Mouse (Mus musculus) liver, postnatal 0 days (tissue): ENCODE data around the gene Clip2. TPM values are rescaled to one million over a fixed set of nuclear protein-coding genes. Genes with fewer than 3 reads are reported as not detected.

Experiments
- ATAC-seq: fragments of 200-750 bp; cut with Nextera tagmentation; 2 replicates; pipeline ENCODE4 v1.8.0; 2017; ENCODE audit warnings: mild to moderate bottlenecking, moderate library complexity
- DNase-seq: peaks from one replicate; pipeline ENCODE4 v3.0.0-alpha.2; 2016
- H3K27ac ChIP-seq: fragments of 300-500 bp; sonication (generic); 2 replicates; pipeline ENCODE4 v1.5.1; 2014; ENCODE audit warnings: antibody characterized with exemption, moderate library complexity, mild to moderate bottlenecking, low read depth
- H3K27me3 ChIP-seq: fragments of 300-500 bp; sonication (generic); 2 replicates; pipeline ENCODE4 v1.6.1; 2014; ENCODE audit warnings: low read length, control low read depth, mixed read lengths; ENCODE audit not compliant: insufficient read depth
- H3K36me3 ChIP-seq: fragments of 300-500 bp; sonication (generic); replicated peaks from 2 replicates; pipeline ENCODE4 v1.6.1; 2014; ENCODE audit warnings: mild to moderate bottlenecking, control low read depth, low read length, moderate library complexity, mixed read lengths; ENCODE audit not compliant: insufficient read depth
- H3K4me1 ChIP-seq: fragments of 300-500 bp; sonication (generic); 2 replicates; pipeline ENCODE4 v1.6.1; 2014; ENCODE audit warnings: antibody characterized with exemption, mild to moderate bottlenecking, control low read depth; ENCODE audit not compliant: insufficient read depth
- H3K4me2 ChIP-seq: fragments of 300-500 bp; sonication (generic); 2 replicates; pipeline ENCODE4 v1.6.1; 2014; ENCODE audit warnings: low read depth, mild to moderate bottlenecking, low read length, moderate library complexity, mixed read lengths
- H3K4me3 ChIP-seq: fragments of 300-500 bp; sonication (generic); 2 replicates; pipeline ENCODE4 v1.5.1; 2014; ENCODE audit warnings: low read depth, low read length
- H3K9ac ChIP-seq: fragments of 300-500 bp; sonication (generic); replicated peaks from 2 replicates; pipeline ENCODE4 v1.6.1; 2014; ENCODE audit warnings: mild to moderate bottlenecking, moderate library complexity
- H3K9me3 ChIP-seq: fragments of 300-500 bp; sonication (generic); 2 replicates; pipeline ENCODE4 v1.6.1; 2016; ENCODE audit warnings: mild to moderate bottlenecking, control low read depth, low read length, mixed read lengths
- CTCF ChIP-seq: sonication (generic); IDR thresholded peaks from 2 replicates; pipeline ENCODE4 v1.5.1; 2016; ENCODE audit warnings: antibody characterized with exemption, low read depth
- EP300 ChIP-seq: IDR thresholded peaks from 2 replicates; pipeline ENCODE4 v1.6.1; 2016; ENCODE audit warnings: antibody characterized with exemption, low read depth, mild to moderate bottlenecking
- WGBS: fragments of 180-500 bp; shearing (Covaris S2); extraction: QIAGEN DNeasy Blood & Tissue Kit; methylation state at CpG from one replicate; pipeline ENCODE4 v1.1.7; 2014; ENCODE audit not compliant: insufficient replicate concordance; 5-methylcytosine and 5-hydroxymethylcytosine counted together
- polyA plus RNA-seq: library from polyadenylated mRNA; unstranded; fragments of >200 nt; fragmentation: Nextera tagmentation; extraction: Ambion mirVana; gene quantifications from 2 replicates; pipeline ENCODE4 v1.2.1, GENCODE M21; 2015

The Clip2 gene
- polyA plus RNA-seq, 1 experiment from 2014 or later, result 0.29 TPM

GRCm38 (mm10) chr5:134545242-134545629 is 7.0 kb downstream of the Clip2 start:
- H3K27ac ChIP-seq, result no peak overlapping the region
- peaks cover 13% of the 10 kb centered on the region for H3K4me1 ChIP-seq
- H3K9me3 ChIP-seq, result no peaks in the 10 kb centered on the region
- ATAC-seq (no peak), DNase-seq (no peak)
- H3K9ac ChIP-seq, result no peak overlapping the region
- TF ChIP-seq CTCF, result peak; percentile 51
- no peak for TF ChIP-seq EP300
- H3K4me3 ChIP-seq, result no peak overlapping the region
- 71% methylated on average over 3 of the region's 3 CpGs for WGBS
- H3K4me2 ChIP-seq, result no peak overlapping the region
- no peaks in the 10 kb centered on the region for H3K27me3 ChIP-seq
- no peaks in the 10 kb centered on the region for H3K36me3 ChIP-seq

DNA sequence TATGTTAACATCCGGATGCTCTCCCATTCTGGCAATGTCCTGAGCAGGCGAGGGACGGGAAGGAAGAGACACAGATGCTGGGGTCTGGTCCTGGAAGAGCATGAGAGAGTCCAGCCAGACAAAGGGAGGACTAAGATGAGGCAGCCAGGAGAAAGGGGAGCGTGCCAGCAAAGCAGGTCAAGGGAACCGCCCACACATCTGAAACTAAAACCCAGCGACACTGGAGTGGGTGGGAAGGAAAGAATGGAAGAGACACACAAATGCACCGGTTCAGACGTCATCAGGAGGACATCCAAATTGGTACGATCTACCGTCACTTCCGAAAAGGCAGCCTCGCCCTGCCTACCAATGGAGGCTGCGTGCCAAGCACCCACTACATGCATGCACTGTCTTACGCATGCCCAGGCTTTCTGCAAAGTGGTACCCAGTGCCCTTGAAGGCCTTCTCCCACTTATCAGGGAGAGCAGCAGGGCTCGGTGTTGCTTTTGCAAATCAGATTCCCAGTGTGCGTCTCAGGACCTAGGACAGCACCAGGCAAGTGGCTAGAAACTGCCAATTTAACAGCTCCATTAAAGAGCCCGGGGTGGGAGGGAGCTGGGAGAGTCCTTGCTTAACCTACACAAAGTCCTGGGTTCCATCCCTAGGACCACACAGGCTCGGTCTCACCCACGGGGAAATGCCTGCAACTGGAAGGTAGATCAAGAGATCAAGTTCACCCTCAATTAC is 7.6 kb downstream of the Clip2 start:
- no peak for DNase-seq
- Histone ChIP-seq H3K27ac (no peak overlapping the region), H3K4me2 (no peak overlapping the region), H3K9me3 (no peaks in the 10 kb centered on the region), H3K4me3 (no peak overlapping the region), H3K9ac (no peak overlapping the region), H3K36me3 (no peaks in the 10 kb centered on the region), H3K4me1 (peaks cover 15% of the 10 kb centered on the region), H3K27me3 (no peaks in the 10 kb centered on the region)
- WGBS, result 73% methylated on average over 19 of the region's 19 CpGs
- ATAC-seq, result no peak
- no peak for TF ChIP-seq EP300
- TF ChIP-seq CTCF, result no peak

DNA sequence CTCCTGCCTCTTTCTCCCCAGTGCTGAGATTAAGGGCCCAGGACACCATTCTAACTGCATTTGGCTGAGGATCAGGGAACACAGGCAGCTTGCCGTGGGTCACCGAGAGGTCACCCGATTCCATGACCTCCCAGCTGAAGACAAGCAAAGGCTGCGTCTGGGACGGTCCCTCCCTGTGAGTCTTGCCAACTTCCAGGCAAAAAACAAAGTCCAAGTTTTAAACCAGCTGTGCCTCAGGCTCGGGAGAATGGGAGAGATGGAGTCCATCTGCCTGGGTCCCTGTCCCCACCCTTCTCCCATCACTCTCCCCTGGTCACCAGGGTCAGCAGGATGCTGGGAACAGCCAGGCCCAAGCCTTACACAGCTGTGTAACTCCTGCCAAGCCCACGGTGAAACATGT is 10.6 kb downstream of the Clip2 start:
- H3K27ac ChIP-seq, result no peak overlapping the region
- H3K9ac ChIP-seq, result no peak overlapping the region
- ATAC-seq, result 0 out of 2 replicates have a peak, but pooled peaks have one; percentile 10
- 54% methylated on average over 7 of the region's 7 CpGs for WGBS
- no peak overlapping the region for H3K4me3 ChIP-seq
- peak; percentile 33 for DNase-seq
- no peaks in the 10 kb centered on the region for H3K27me3 ChIP-seq
- no peak overlapping the region for H3K4me2 ChIP-seq
- H3K9me3 ChIP-seq, result no peaks in the 10 kb centered on the region
- no peaks in the 10 kb centered on the region for H3K36me3 ChIP-seq
- H3K4me1 ChIP-seq, result peaks cover 15% of the 10 kb centered on the region
- TF ChIP-seq CTCF, result no peak

DNA sequence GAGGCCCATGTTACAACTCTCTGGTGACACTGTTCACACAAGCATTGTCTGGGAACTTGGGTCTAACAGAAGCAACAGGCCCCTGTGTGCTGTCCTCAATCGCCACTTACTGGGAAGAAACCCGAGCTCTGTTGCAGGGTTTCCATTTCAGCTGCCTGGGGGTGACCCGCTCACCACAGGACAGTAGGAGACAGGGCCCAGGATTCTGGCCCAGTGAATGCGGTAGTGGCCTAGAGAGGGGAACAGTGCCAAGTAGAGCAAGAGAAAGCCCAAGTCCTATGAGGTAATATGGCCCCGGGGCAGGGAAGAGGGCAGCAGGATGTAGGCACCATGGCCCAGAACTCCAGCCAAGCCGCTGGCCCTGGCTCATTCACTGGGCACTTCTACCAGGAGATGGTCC is 11.4 kb downstream of the Clip2 start:
- H3K27ac ChIP-seq, result no peak overlapping the region
- no peaks in the 10 kb centered on the region for H3K36me3 ChIP-seq
- H3K27me3 ChIP-seq, result no peaks in the 10 kb centered on the region
- H3K4me1 ChIP-seq, result peaks cover 15% of the 10 kb centered on the region
- no peak overlapping the region for H3K4me3 ChIP-seq
- ATAC-seq (no peak), DNase-seq (no peak)
- 77% methylated on average over 6 of the region's 6 CpGs for WGBS
- no peak overlapping the region for H3K4me2 ChIP-seq
- TF ChIP-seq CTCF, result no peak
- no peak for TF ChIP-seq EP300
- no peaks in the 10 kb centered on the region for H3K9me3 ChIP-seq
- H3K9ac ChIP-seq, result no peak overlapping the region

DNA sequence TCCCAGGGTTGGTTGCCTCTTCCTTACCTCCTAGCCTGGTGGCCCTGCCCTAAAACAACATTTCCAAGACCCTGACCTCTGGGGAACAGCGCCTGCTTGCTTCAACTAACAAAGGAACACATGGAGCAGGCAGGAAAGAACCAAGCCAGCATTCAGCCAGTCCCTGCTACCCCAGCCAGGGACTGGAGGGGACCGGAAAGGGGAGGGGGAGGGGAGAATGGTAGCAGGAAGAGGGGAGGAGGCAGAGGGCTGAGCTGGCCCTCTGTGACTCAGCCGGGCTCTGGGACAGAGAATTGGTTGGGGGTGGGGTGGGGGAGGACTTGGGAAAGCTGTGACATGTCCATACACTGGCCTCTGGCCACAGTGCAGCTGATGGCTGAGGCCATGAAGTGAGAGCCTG is 12.3 kb downstream of the Clip2 start:
- peak; percentile 68 for DNase-seq
- H3K27ac ChIP-seq, result peak overlapping the region; percentile 66
- H3K4me3 ChIP-seq, result no peak overlapping the region
- H3K9ac ChIP-seq, result no peak overlapping the region
- peak; percentile 83 for ATAC-seq
- H3K36me3 ChIP-seq, result no peaks in the 10 kb centered on the region
- no peaks in the 10 kb centered on the region for H3K9me3 ChIP-seq
- TF ChIP-seq CTCF (0 out of 2 replicates have a peak, but pooled peaks have one; percentile 2), EP300 (no peak)
- H3K4me2 ChIP-seq, result no peak overlapping the region
- H3K4me1 ChIP-seq, result peaks cover 15% of the 10 kb centered on the region
- no peaks in the 10 kb centered on the region for H3K27me3 ChIP-seq
- 10% methylated on average over 3 of the region's 3 CpGs for WGBS

- no peak for TF ChIP-seq EP300
- TF ChIP-seq CTCF, result no peak
- Histone ChIP-seq H3K4me2 (no peak overlapping the region), H3K4me3 (no peak overlapping the region), H3K9me3 (no peaks in the 10 kb centered on the region), H3K36me3 (no peaks in the 10 kb centered on the region; the same call in 1 of the 2 replicates), H3K27me3 (no peaks in the 10 kb centered on the region), H3K27ac (no peak overlapping the region), H3K4me1 (peaks cover 10% of the 10 kb centered on the region), H3K9ac (no peak overlapping the region)
- DNase-seq (no peak), ATAC-seq (no peak)
- 75% methylated on average over 6 of the region's 6 CpGs for WGBS
These were observed 16.2 kb downstream of the Clip2 start for GRCm38 (mm10) chr5:134536036-134536435.
